Mouse (Mus musculus): ENCODE data around the gene Trim29.
A peak's percentile ranks its signal among the peaks of the same experiment; 100 is the strongest.

The Trim29 gene

GRCm38 (mm10) chr9:43310538-43310937 lies at the start of gene Trim29:
Gene Trim29, plus strand, starts transcription at chr9:43310848.
- no peak for DNase-seq

- peak; percentile 39 to 48 for DNase-seq
These were observed 49.3 kb upstream of the Trim29 start for GRCm38 (mm10) chr9:43261124-43261907.

GRCm38 (mm10) chr9:43261941-43262340 lies 48.7 kb upstream of the Trim29 start:
- no peak for DNase-seq

GRCm38 (mm10) chr9:43262390-43262789 lies 48.3 kb upstream of the Trim29 start:
- DNase-seq: no peak

- peak in 1 of 2 experiments; percentile 20 for DNase-seq
These were observed 47.7 kb upstream of the Trim29 start for GRCm38 (mm10) chr9:43262811-43263550.

GRCm38 (mm10) chr9:43263946-43264451 lies 46.6 kb upstream of the Trim29 start:
- DNase-seq: no peak

GRCm38 (mm10) chr9:43265194-43265593 lies 45.5 kb upstream of the Trim29 start:
- no peak for DNase-seq

- DNase-seq: peak in 1 of 2 experiments; percentile 32
These were observed 43.3 kb upstream of the Trim29 start for GRCm38 (mm10) chr9:43267357-43267756.

GRCm38 (mm10) chr9:43269166-43269565 lies 41.5 kb upstream of the Trim29 start:
- no peak for DNase-seq

GRCm38 (mm10) chr9:43270723-43271252 lies 39.9 kb upstream of the Trim29 start:
- no peak for DNase-seq

- no peak for DNase-seq
These were observed 38.7 kb upstream of the Trim29 start for GRCm38 (mm10) chr9:43271761-43272518.

- DNase-seq: no peak
These were observed 36.9 kb upstream of the Trim29 start for GRCm38 (mm10) chr9:43273735-43274134.

- peak; percentile 78 to 85 for DNase-seq
These were observed 26.4 kb upstream of the Trim29 start for GRCm38 (mm10) chr9:43284284-43284683.

GRCm38 (mm10) chr9:43285281-43285680 lies 25.4 kb upstream of the Trim29 start:
- DNase-seq: no peak

GRCm38 (mm10) chr9:43286870-43287269 lies 23.8 kb upstream of the Trim29 start:
- DNase-seq: peak; percentile 68 to 74

- DNase-seq: no peak
These were observed 17.6 kb upstream of the Trim29 start for GRCm38 (mm10) chr9:43293058-43293457.

GRCm38 (mm10) chr9:43300394-43300793 lies 10.3 kb upstream of the Trim29 start:
- DNase-seq: no peak

- DNase-seq: no peak
These were observed 7.7 kb upstream of the Trim29 start for GRCm38 (mm10) chr9:43302989-43303388.

GRCm38 (mm10) chr9:43305882-43306281 lies 4.8 kb upstream of the Trim29 start:
- DNase-seq: peak; percentile 48 to 49

- DNase-seq: no peak
These were observed 1.4 kb upstream of the Trim29 start for GRCm38 (mm10) chr9:43309087-43309872.

- DNase-seq: no peak
These were observed 1.5 kb downstream of the Trim29 start for GRCm38 (mm10) chr9:43312190-43312589.

- DNase-seq: no peak
These were observed 3.2 kb downstream of the Trim29 start for GRCm38 (mm10) chr9:43313805-43314204.

All from lung, postnatal 4 days (tissue).